Mouse (Mus musculus): ENCODE measurements around the gene Dnph1.

- TF ChIP-seq GATA1 (IDR thresholded peaks at IDR 0.05; ENCODE audit: borderline replicate concordance, low read length), result no peak
- no peak for TF ChIP-seq FLI1 (IDR thresholded peaks at IDR 0.05; ENCODE audit: low read length)
These were observed 24.0 kb downstream of the Dnph1 start for GRCm38 (mm10) chr17:46520385-46520979.

Data from megakaryocyte, embryonic 14.5 days (primary cell).